Mouse (Mus musculus): ENCODE measurements around the gene Zfp503.

Gene Zfp503

GRCm38 (mm10) chr14:21989291-21989913 lies at the start of gene Zfp503:
TSS of gene Zfp503 (minus strand) at chr14:21989601.
- no peak for DNase-seq

- no peak for DNase-seq
Measured at GRCm38 (mm10) chr14:22037498-22038131, 48.2 kb upstream of the Zfp503 start.

GRCm38 (mm10) chr14:22036802-22037497 lies 47.5 kb upstream of the Zfp503 start:
- DNase-seq = no peak

- DNase-seq = no peak
Measured at GRCm38 (mm10) chr14:22036338-22036737, 46.9 kb upstream of the Zfp503 start.

- DNase-seq = no peak
Measured at GRCm38 (mm10) chr14:22035900-22036299, 46.5 kb upstream of the Zfp503 start.

GRCm38 (mm10) chr14:22023533-22023932 lies 34.1 kb upstream of the Zfp503 start:
- no peak for DNase-seq

- DNase-seq = peak in 1 of 2 experiments; percentile 6
Measured at GRCm38 (mm10) chr14:22020885-22021284, 31.5 kb upstream of the Zfp503 start.

- no peak for DNase-seq
Measured at GRCm38 (mm10) chr14:22019949-22020845, 30.8 kb upstream of the Zfp503 start.

- peak; percentile 37 to 47 for DNase-seq
Measured at GRCm38 (mm10) chr14:22019252-22019948, 30.0 kb upstream of the Zfp503 start, which contains the start of gene Lrmda. TSS of gene Lrmda (plus strand) at chr14:22019712.

GRCm38 (mm10) chr14:22017011-22017410 lies 27.6 kb upstream of the Zfp503 start:
- no peak for DNase-seq

GRCm38 (mm10) chr14:22014781-22015180 lies 25.4 kb upstream of the Zfp503 start:
- no peak for DNase-seq

- no peak for DNase-seq
Measured at GRCm38 (mm10) chr14:22014315-22014714, 24.9 kb upstream of the Zfp503 start.

- no peak for DNase-seq
Measured at GRCm38 (mm10) chr14:22007006-22007405, 17.6 kb upstream of the Zfp503 start.

GRCm38 (mm10) chr14:22004943-22005342 lies 15.5 kb upstream of the Zfp503 start:
- no peak for DNase-seq

- DNase-seq = no peak
Measured at GRCm38 (mm10) chr14:22003631-22004030, 14.2 kb upstream of the Zfp503 start.

GRCm38 (mm10) chr14:22003231-22003630 lies 13.8 kb upstream of the Zfp503 start:
- DNase-seq = no peak

GRCm38 (mm10) chr14:21999588-21999987 lies 10.2 kb upstream of the Zfp503 start:
- DNase-seq = no peak

GRCm38 (mm10) chr14:21995031-21995754 lies 5.8 kb upstream of the Zfp503 start:
- DNase-seq = peak; percentile 69 to 76

GRCm38 (mm10) chr14:21994061-21994990 lies 4.9 kb upstream of the Zfp503 start:
- DNase-seq = no peak

Data from B cell, adult 2 months (primary cell).